Mouse (Mus musculus): Measurements from ENCODE around the gene Sox13.

DNA sequence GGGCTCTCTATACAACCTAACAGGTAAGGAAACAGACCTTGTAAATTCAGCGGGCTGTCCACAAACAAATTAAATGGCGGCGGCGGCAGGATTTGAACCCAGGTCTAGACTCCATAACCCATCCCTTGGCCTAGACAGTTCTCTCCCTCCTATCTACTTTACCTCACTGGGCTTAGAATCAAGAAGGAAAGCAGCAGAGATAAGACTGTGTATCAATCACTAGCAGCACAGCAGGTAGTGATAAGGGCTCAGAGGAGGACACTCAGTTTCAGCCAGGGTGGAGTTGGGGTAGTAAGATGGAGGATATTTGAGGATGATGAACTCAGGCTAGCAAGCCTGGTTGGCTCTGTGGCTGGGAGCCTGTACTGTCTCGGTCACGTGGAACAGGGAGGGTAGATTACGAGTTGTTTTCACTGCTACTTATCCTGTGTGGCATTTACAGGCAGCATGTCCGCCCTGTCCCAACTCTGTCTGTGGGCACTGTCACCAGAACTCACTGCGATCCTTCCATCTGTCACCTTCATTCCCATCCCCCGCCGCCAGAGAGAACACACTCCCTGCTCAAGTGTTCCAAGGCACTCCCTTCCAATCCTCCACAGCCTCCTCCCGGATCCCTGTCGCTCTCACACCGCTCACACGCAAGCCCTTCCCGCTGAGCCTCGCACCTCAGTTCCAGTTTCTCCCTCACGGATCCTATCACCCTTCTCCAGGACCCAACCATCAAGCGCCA lies 36.5 kb downstream of the Sox13 start:
- TF ChIP-seq POLR2A (IDR thresholded peaks at IDR 0.05; ENCODE audit: low read depth, low read length), result no peak
- TF ChIP-seq CTCF (IDR thresholded peaks at IDR 0.05; ENCODE audit: extremely low read depth, insufficient read length, insufficient replicate concordance, low read depth, low read length), result no peak

Measured in small intestine, adult 2 months (tissue).